In genomic region chr19:48090393-48090792, GRCm38 (mm10) we compare ENCODE assay signal across 10 mouse cellular contexts.
DNase-seq lines count a peak whose midpoint lies in the region; ATAC-seq and TF ChIP-seq lines count a peak whose summit lies in the region.
"Had no signal": no experiment of that assay in that cellular context is flagged by ENCODE, and none has a peak within 500 bp of the region (broad histone marks: within the 10 kb centered on the region; RNA-seq: fewer than 3 reads in every experiment).

No protein-coding gene starts in this region.

- peaks cover 8% of the 10 kb centered on the region; the same call in 1 of the 2 replicates for H3K9me3 ChIP-seq in forebrain, embryonic 10.5 days
- no peaks in the 10 kb centered on the region for H3K9me3 ChIP-seq in forebrain, embryonic 15.5 days
- H3K9me3 ChIP-seq: stomach, embryonic 15.5 days had no signal

- TF ChIP-seq CTCF in left cerebral cortex, adult 2 months (IDR thresholded peaks at IDR 0.05) = peak; percentile 69

- DNase-seq in forebrain, embryonic 10.5 days (ENCODE audit: extremely low spot score, low spot score) = peak; percentile 22
- DNase-seq in left cerebral cortex, adult 2 months (ENCODE audit: extremely low spot score in 1 of 2, low spot score in 2 of 2) = peak; percentile 41 to 73
- no peak for DNase-seq in left cerebral cortex, adult 8-10 months (ENCODE audit: low spot score in 2 of 2)
- DNase-seq in adrenal gland, postnatal 14 days = peak; percentile 44
- peak; percentile 39 to 63 for DNase-seq in layer of hippocampus, postnatal 10 days (ENCODE audit: low spot score in 2 of 2)
- peak; percentile 37 to 59 for DNase-seq in right cerebral cortex, adult 2 months (ENCODE audit: low spot score in 2 of 2)
- no peak for DNase-seq in spleen, postnatal 14 days (ENCODE audit: low spot score in 2 of 2)

- no peak overlapping the region for H3K4me3 ChIP-seq in forebrain, embryonic 10.5 days
- H3K4me3 ChIP-seq in forebrain, embryonic 15.5 days = no peak overlapping the region
- no peak overlapping the region for H3K4me3 ChIP-seq in left cerebral cortex, adult 2 months
- H3K4me3 ChIP-seq: stomach, embryonic 15.5 days had no signal

- H3K27me3 ChIP-seq in forebrain, embryonic 10.5 days (ENCODE audit: poor library complexity, severe bottlenecking) = no peaks in the 10 kb centered on the region
- no peaks in the 10 kb centered on the region for H3K27me3 ChIP-seq in forebrain, embryonic 15.5 days
- H3K27me3 ChIP-seq: stomach, embryonic 15.5 days had no signal

- no peaks in the 10 kb centered on the region for H3K36me3 ChIP-seq in forebrain, embryonic 10.5 days (replicated peaks)
- no peaks in the 10 kb centered on the region for H3K36me3 ChIP-seq in forebrain, embryonic 15.5 days
- H3K36me3 ChIP-seq: stomach, embryonic 15.5 days had no signal

- H3K27ac ChIP-seq in forebrain, embryonic 10.5 days = no peak overlapping the region
- H3K27ac ChIP-seq in forebrain, embryonic 15.5 days (replicated peaks) = no peak overlapping the region
- H3K27ac ChIP-seq in left cerebral cortex, adult 2 months = no peak overlapping the region
- H3K27ac ChIP-seq: macrophage; stomach, embryonic 15.5 days had no signal

- no peak overlapping the region for H3K4me2 ChIP-seq in forebrain, embryonic 15.5 days (replicated peaks)
- H3K4me2 ChIP-seq: stomach, embryonic 15.5 days had no signal

- no peak overlapping the region for H3K9ac ChIP-seq in forebrain, embryonic 15.5 days (replicated peaks)
- H3K9ac ChIP-seq: stomach, embryonic 15.5 days had no signal

- 40% methylated on average over 3 of the region's 3 CpGs for WGBS in forebrain, embryonic 10.5 days
- 41% methylated on average over 3 of the region's 3 CpGs for WGBS in forebrain, embryonic 15.5 days

- intact Hi-C loops in left cerebral cortex, adult 2 months (cut with DNase I) = no loop called here

- H3K4me1 ChIP-seq in forebrain, embryonic 10.5 days = no peaks in the 10 kb centered on the region
- no peaks in the 10 kb centered on the region for H3K4me1 ChIP-seq in forebrain, embryonic 15.5 days
- H3K4me1 ChIP-seq: stomach, embryonic 15.5 days had no signal

- no peak for ATAC-seq in forebrain, embryonic 15.5 days (replicated peaks)

Comparison
In these comparisons a context has a peak if more than half of its experiments do, and no peak if none do; other contexts are left out.
1. DNase-seq: peak in forebrain, embryonic 10.5 days (single experiment), left cerebral cortex, adult 2 months (2 of 2), adrenal gland, postnatal 14 days (single experiment), layer of hippocampus, postnatal 10 days (2 of 2) and right cerebral cortex, adult 2 months (2 of 2); none in left cerebral cortex, adult 8-10 months (0 of 2) and spleen, postnatal 14 days (0 of 2).